Mouse (Mus musculus): Measurements from ENCODE around the gene Fam19a1. TPM values are rescaled to one million over a fixed set of nuclear protein-coding genes. Genes with fewer than 3 reads are reported as not detected.

Fam19a1 gene
- polyA plus RNA-seq, 1 experiment = not detected

GRCm38 (mm10) chr6:96578649-96579048 lies 465.7 kb downstream of the Fam19a1 start:
- Histone ChIP-seq H3K4me1 (ENCODE audit: control insufficient read depth) (no peaks in the 10 kb centered on the region), H3K27me3 (ENCODE audit: control insufficient read depth) (no peaks in the 10 kb centered on the region), H3K9me3 (ENCODE audit: control insufficient read depth, low read length) (no peaks in the 10 kb centered on the region), H3K36me3 (ENCODE audit: control insufficient read depth) (no peaks in the 10 kb centered on the region), H3K4me3 (replicated peaks) (no peak overlapping the region)
- TF ChIP-seq TAL1 (IDR thresholded peaks at IDR 0.05; ENCODE audit: low read length) (no peak), GATA1 (IDR thresholded peaks at IDR 0.05; ENCODE audit: low read length) (no peak)

GRCm38 (mm10) chr6:96580726-96581125 lies 467.8 kb downstream of the Fam19a1 start:
- Histone ChIP-seq H3K9me3 (ENCODE audit: control insufficient read depth, low read length) (0 out of 2 replicates have a peak, but pooled peaks cover 2% of the 10 kb centered on the region), H3K4me1 (ENCODE audit: control insufficient read depth) (no peaks in the 10 kb centered on the region), H3K27me3 (ENCODE audit: control insufficient read depth) (no peaks in the 10 kb centered on the region), H3K36me3 (ENCODE audit: control insufficient read depth) (no peaks in the 10 kb centered on the region), H3K4me3 (replicated peaks) (no peak overlapping the region)
- TF ChIP-seq TAL1 (IDR thresholded peaks at IDR 0.05; ENCODE audit: low read length) (no peak), GATA1 (IDR thresholded peaks at IDR 0.05; ENCODE audit: low read length) (no peak)

- Histone ChIP-seq H3K36me3 (ENCODE audit: control insufficient read depth) (no peaks in the 10 kb centered on the region), H3K4me1 (ENCODE audit: control insufficient read depth) (no peaks in the 10 kb centered on the region), H3K9me3 (ENCODE audit: control insufficient read depth, low read length) (0 out of 2 replicates have a peak, but pooled peaks cover 2% of the 10 kb centered on the region), H3K4me3 (replicated peaks) (no peak overlapping the region), H3K27me3 (ENCODE audit: control insufficient read depth) (no peaks in the 10 kb centered on the region)
- TF ChIP-seq GATA1 (IDR thresholded peaks at IDR 0.05; ENCODE audit: low read length) = no peak
- TF ChIP-seq TAL1 (IDR thresholded peaks at IDR 0.05; ENCODE audit: low read length) = no peak
Observed at GRCm38 (mm10) chr6:96581187-96581586, 468.2 kb downstream of the Fam19a1 start.

- Histone ChIP-seq H3K4me3 (replicated peaks) (no peak overlapping the region), H3K4me1 (ENCODE audit: control insufficient read depth) (no peaks in the 10 kb centered on the region), H3K27me3 (ENCODE audit: control insufficient read depth) (no peaks in the 10 kb centered on the region), H3K9me3 (ENCODE audit: control insufficient read depth, low read length) (peaks cover 8% of the 10 kb centered on the region; the same call in 1 of the 2 replicates), H3K36me3 (ENCODE audit: control insufficient read depth) (no peaks in the 10 kb centered on the region)
- TF ChIP-seq TAL1 (IDR thresholded peaks at IDR 0.05; ENCODE audit: low read length) = no peak
- no peak for TF ChIP-seq GATA1 (IDR thresholded peaks at IDR 0.05; ENCODE audit: low read length)
Observed at GRCm38 (mm10) chr6:96587427-96587826, 474.5 kb downstream of the Fam19a1 start.

GRCm38 (mm10) chr6:96593031-96593430 lies 480.1 kb downstream of the Fam19a1 start:
- no peak overlapping the region for H3K4me3 ChIP-seq (replicated peaks)
- H3K9me3 ChIP-seq (ENCODE audit: control insufficient read depth, low read length) = peaks cover 6% of the 10 kb centered on the region; the same call in 1 of the 2 replicates
- H3K27me3 ChIP-seq (ENCODE audit: control insufficient read depth) = no peaks in the 10 kb centered on the region
- no peaks in the 10 kb centered on the region for H3K36me3 ChIP-seq (ENCODE audit: control insufficient read depth)
- no peaks in the 10 kb centered on the region for H3K4me1 ChIP-seq (ENCODE audit: control insufficient read depth)
- TF ChIP-seq TAL1 (IDR thresholded peaks at IDR 0.05; ENCODE audit: low read length) = no peak
- no peak for TF ChIP-seq GATA1 (IDR thresholded peaks at IDR 0.05; ENCODE audit: low read length)

- Histone ChIP-seq H3K36me3 (ENCODE audit: control insufficient read depth) (no peaks in the 10 kb centered on the region), H3K27me3 (ENCODE audit: control insufficient read depth) (no peaks in the 10 kb centered on the region), H3K4me1 (ENCODE audit: control insufficient read depth) (no peaks in the 10 kb centered on the region), H3K4me3 (replicated peaks) (no peak overlapping the region), H3K9me3 (ENCODE audit: control insufficient read depth, low read length) (peaks cover 6% of the 10 kb centered on the region; the same call in 1 of the 2 replicates)
- TF ChIP-seq TAL1 (IDR thresholded peaks at IDR 0.05; ENCODE audit: low read length) (no peak), GATA1 (IDR thresholded peaks at IDR 0.05; ENCODE audit: low read length) (no peak)
Observed at GRCm38 (mm10) chr6:96595201-96595600, 482.2 kb downstream of the Fam19a1 start.

- TF ChIP-seq GATA1 (IDR thresholded peaks at IDR 0.05; ENCODE audit: low read length) (no peak), TAL1 (IDR thresholded peaks at IDR 0.05; ENCODE audit: low read length) (no peak)
- no peaks in the 10 kb centered on the region for H3K27me3 ChIP-seq (ENCODE audit: control insufficient read depth)
- H3K4me3 ChIP-seq (replicated peaks) = no peak overlapping the region
- H3K36me3 ChIP-seq (ENCODE audit: control insufficient read depth) = no peaks in the 10 kb centered on the region
- no peaks in the 10 kb centered on the region; the same call in 1 of the 2 replicates for H3K9me3 ChIP-seq (ENCODE audit: control insufficient read depth, low read length)
- no peaks in the 10 kb centered on the region for H3K4me1 ChIP-seq (ENCODE audit: control insufficient read depth)
Observed at GRCm38 (mm10) chr6:96624196-96624595, 511.2 kb downstream of the Fam19a1 start.

GRCm38 (mm10) chr6:96631518-96631917 lies 518.6 kb downstream of the Fam19a1 start:
- Histone ChIP-seq H3K4me1 (ENCODE audit: control insufficient read depth) (no peaks in the 10 kb centered on the region), H3K9me3 (ENCODE audit: control insufficient read depth, low read length) (no peaks in the 10 kb centered on the region), H3K27me3 (ENCODE audit: control insufficient read depth) (no peaks in the 10 kb centered on the region), H3K4me3 (replicated peaks) (no peak overlapping the region), H3K36me3 (ENCODE audit: control insufficient read depth) (no peaks in the 10 kb centered on the region)
- no peak for TF ChIP-seq TAL1 (IDR thresholded peaks at IDR 0.05; ENCODE audit: low read length)
- no peak for TF ChIP-seq GATA1 (IDR thresholded peaks at IDR 0.05; ENCODE audit: low read length)

GRCm38 (mm10) chr6:96632243-96632642 lies 519.3 kb downstream of the Fam19a1 start:
- Histone ChIP-seq H3K36me3 (ENCODE audit: control insufficient read depth) (no peaks in the 10 kb centered on the region), H3K9me3 (ENCODE audit: control insufficient read depth, low read length) (no peaks in the 10 kb centered on the region), H3K4me3 (replicated peaks) (no peak overlapping the region), H3K27me3 (ENCODE audit: control insufficient read depth) (no peaks in the 10 kb centered on the region), H3K4me1 (ENCODE audit: control insufficient read depth) (no peaks in the 10 kb centered on the region)
- TF ChIP-seq GATA1 (IDR thresholded peaks at IDR 0.05; ENCODE audit: low read length) = no peak
- TF ChIP-seq TAL1 (IDR thresholded peaks at IDR 0.05; ENCODE audit: low read length) = no peak

GRCm38 (mm10) chr6:96635663-96636062 lies 522.7 kb downstream of the Fam19a1 start:
- Histone ChIP-seq H3K27me3 (ENCODE audit: control insufficient read depth) (no peaks in the 10 kb centered on the region), H3K9me3 (ENCODE audit: control insufficient read depth, low read length) (no peaks in the 10 kb centered on the region), H3K4me3 (replicated peaks) (no peak overlapping the region), H3K36me3 (ENCODE audit: control insufficient read depth) (no peaks in the 10 kb centered on the region), H3K4me1 (ENCODE audit: control insufficient read depth) (no peaks in the 10 kb centered on the region)
- no peak for TF ChIP-seq GATA1 (IDR thresholded peaks at IDR 0.05; ENCODE audit: low read length)
- no peak for TF ChIP-seq TAL1 (IDR thresholded peaks at IDR 0.05; ENCODE audit: low read length)
